Mouse (Mus musculus) lung, embryonic 14.5 days (tissue): ENCODE measurements around the gene B3gnt7. TPM values are rescaled to one million over a fixed set of nuclear protein-coding genes. Genes with fewer than 3 reads are reported as not detected.
"Not testable (repeated sequence)": the region's sequence is repeated elsewhere in the genome, so short reads cannot be mapped to it uniquely, and the experiment has no call there.

ENCODE experiments used
- ATAC-seq: fragments of 200-750 bp; cut with Nextera tagmentation; 2 replicates; pipeline ENCODE4 v1.8.0; 2017; ENCODE audit warnings: mild to moderate bottlenecking, moderate TSS enrichment, moderate library complexity; ENCODE audit not compliant: insufficient read depth
- DNase-seq: peaks from one replicate; pipeline ENCODE4 v3.0.0-alpha.2; 2015
- H3K27ac ChIP-seq: fragments of 300-500 bp; sonication (generic); 2 replicates; pipeline ENCODE4 v1.5.1; 2014; ENCODE audit warnings: low read depth, mild to moderate bottlenecking, moderate library complexity
- H3K27me3 ChIP-seq: fragments of 300-500 bp; sonication (generic); 2 replicates; pipeline ENCODE4 v1.6.1; 2014; ENCODE audit warnings: low read length, control low read depth; ENCODE audit not compliant: insufficient read depth
- H3K36me3 ChIP-seq: fragments of 300-500 bp; sonication (generic); 2 replicates; pipeline ENCODE4 v1.6.1; 2014; ENCODE audit warnings: control low read depth; ENCODE audit not compliant: insufficient read depth
- H3K4me1 ChIP-seq: fragments of 300-500 bp; sonication (generic); 2 replicates; pipeline ENCODE4 v1.6.1; 2014; ENCODE audit warnings: antibody characterized with exemption, control low read depth; ENCODE audit not compliant: insufficient read depth
- H3K4me2 ChIP-seq: fragments of 300-500 bp; sonication (generic); 2 replicates; pipeline ENCODE4 v1.6.1; 2014; ENCODE audit warnings: mild to moderate bottlenecking
- H3K4me3 ChIP-seq: fragments of 300-500 bp; sonication (generic); 2 replicates; pipeline ENCODE4 v1.5.1; 2014; ENCODE audit warnings: low read depth, low read length
- H3K9ac ChIP-seq: fragments of 300-500 bp; sonication (generic); 2 replicates; pipeline ENCODE4 v1.6.1; 2014
- H3K9me3 ChIP-seq: fragments of 300-500 bp; sonication (generic); 2 replicates; pipeline ENCODE4 v1.6.1; 2016; ENCODE audit warnings: low read depth, low read length, control low read depth
- CTCF ChIP-seq: IDR thresholded peaks from 2 replicates; pipeline ENCODE4 v1.5.1; 2016; ENCODE audit warnings: antibody characterized with exemption, low read depth
- WGBS: fragments of 180-500 bp; shearing (Covaris S2); extraction: QIAGEN DNeasy Blood & Tissue Kit; methylation state at CpG from one replicate; pipeline ENCODE4 v1.1.7; 2014; 5-methylcytosine and 5-hydroxymethylcytosine counted together
- polyA plus RNA-seq: library from polyadenylated mRNA; unstranded; fragments of >200 nt; fragmentation: Nextera tagmentation; extraction: Ambion mirVana; gene quantifications from 2 replicates; pipeline ENCODE4 v1.2.1, GENCODE M21; 2014

Gene B3gnt7
- polyA plus RNA-seq, 1 experiment from 2014 or later = 7.2 TPM

GRCm38 (mm10) chr1:86320822-86321413 is 18.3 kb downstream of the B3gnt7 start:
- Histone ChIP-seq H3K4me1 (no peaks in the 10 kb centered on the region), H3K27ac (no peak overlapping the region), H3K4me2 (no peak overlapping the region), H3K4me3 (no peak overlapping the region), H3K9ac (no peak overlapping the region), H3K36me3 (no peaks in the 10 kb centered on the region), H3K9me3 (no peaks in the 10 kb centered on the region), H3K27me3 (no peaks in the 10 kb centered on the region)
- 76% methylated on average over 6 of the region's 8 CpGs for WGBS
- TF ChIP-seq CTCF = no peak
- no peak for ATAC-seq
- DNase-seq = no peak

- no peaks in the 10 kb centered on the region for H3K36me3 ChIP-seq
- WGBS = 17% methylated on average over 2 of the region's 2 CpGs
- TF ChIP-seq CTCF = no peak
Measured at GRCm38 (mm10) chr1:86336330-86336729, 33.7 kb downstream of the B3gnt7 start.

GRCm38 (mm10) chr1:86339156-86339812 is 36.7 kb downstream of the B3gnt7 start:
- no peaks in the 10 kb centered on the region for H3K36me3 ChIP-seq
- H3K4me2 ChIP-seq = no peak overlapping the region
- 26% methylated on average over 4 of the region's 4 CpGs for WGBS
- no peaks in the 10 kb centered on the region for H3K4me1 ChIP-seq
- peak; percentile 92 for TF ChIP-seq CTCF
- no peaks in the 10 kb centered on the region for H3K9me3 ChIP-seq
- no peaks in the 10 kb centered on the region; the same call in 1 of the 2 replicates for H3K27me3 ChIP-seq
- ATAC-seq (peak; percentile 74), DNase-seq (peak; percentile 94)
- no peak overlapping the region for H3K9ac ChIP-seq
- H3K27ac ChIP-seq = no peak overlapping the region
- H3K4me3 ChIP-seq = no peak overlapping the region

More at GRCm38 (mm10) chr1:86336330-86336729, 33.7 kb downstream of the B3gnt7 start:
- DNase-seq = no peak
- Histone ChIP-seq H3K9me3 (no peaks in the 10 kb centered on the region), H3K4me1 (no peaks in the 10 kb centered on the region), H3K27ac (no peak overlapping the region), H3K27me3 (no peaks in the 10 kb centered on the region; the same call in 1 of the 2 replicates), H3K9ac (no peak overlapping the region), H3K4me3 (no peak overlapping the region), H3K4me2 (no peak overlapping the region)
- ATAC-seq = no peak

GRCm38 (mm10) chr1:86341096-86341495 is 38.5 kb downstream of the B3gnt7 start:
- 100% methylated on average over 1 of the region's 2 CpGs for WGBS
- not testable (repeated sequence) for H3K4me1 ChIP-seq, H3K27ac ChIP-seq, H3K9ac ChIP-seq, H3K27me3 ChIP-seq, H3K36me3 ChIP-seq, H3K4me2 ChIP-seq, H3K4me3 ChIP-seq, DNase-seq, H3K9me3 ChIP-seq, ATAC-seq

GRCm38 (mm10) chr1:86342371-86342770 is 39.7 kb downstream of the B3gnt7 start:
- TF ChIP-seq CTCF = no peak
- DNase-seq (no peak), ATAC-seq (no peak)
- no peak overlapping the region for H3K27ac ChIP-seq
- 86% methylated on average over 2 of the region's 2 CpGs for WGBS
- H3K9ac ChIP-seq = no peak overlapping the region
- no peaks in the 10 kb centered on the region for H3K4me1 ChIP-seq
- no peaks in the 10 kb centered on the region for H3K27me3 ChIP-seq
- no peaks in the 10 kb centered on the region for H3K9me3 ChIP-seq
- no peak overlapping the region for H3K4me2 ChIP-seq
- H3K36me3 ChIP-seq = peaks cover 13% of the 10 kb centered on the region; the same call in 1 of the 2 replicates
- H3K4me3 ChIP-seq = no peak overlapping the region

GRCm38 (mm10) chr1:86343087-86343645 is 40.5 kb downstream of the B3gnt7 start:
- H3K9me3 ChIP-seq = no peaks in the 10 kb centered on the region
- H3K4me1 ChIP-seq = no peaks in the 10 kb centered on the region
- no peak overlapping the region for H3K27ac ChIP-seq
- ATAC-seq (no peak), DNase-seq (no peak)
- 80% methylated on average over 1 of the region's 1 CpGs for WGBS
- peaks cover 21% of the 10 kb centered on the region for H3K36me3 ChIP-seq
- H3K4me2 ChIP-seq = no peak overlapping the region
- no peak overlapping the region for H3K4me3 ChIP-seq
- no peak for TF ChIP-seq CTCF
- H3K27me3 ChIP-seq = no peaks in the 10 kb centered on the region
- H3K9ac ChIP-seq = no peak overlapping the region
